Mouse (Mus musculus) cerebellum, adult 2 months (tissue): ENCODE data around the gene Hpdl. TPM values are rescaled to one million over a fixed set of nuclear protein-coding genes. Genes with fewer than 3 reads are reported as not detected.

ENCODE experiments used
- DNase-seq, 2 experiments: peaks; one replicate each; pipeline ENCODE4 v3.0.0; 2021
- H3K27ac ChIP-seq: fragments of 200-500 bp; 2 replicates; pipeline ENCODE4 v1.5.1; 2012; ENCODE audit warnings: low read length, control low read depth, inconsistent platforms; ENCODE audit not compliant: insufficient read depth
- H3K27me3 ChIP-seq: fragments of 200-500 bp; 2 replicates; pipeline ENCODE4 v1.6.1; 2012; ENCODE audit warnings: inconsistent platforms, mild to moderate bottlenecking, low read length, moderate library complexity; ENCODE audit not compliant: control insufficient read depth, insufficient read depth
- H3K4me1 ChIP-seq: fragments of 200-500 bp; 2 replicates; pipeline ENCODE4 v1.6.1; 2011; ENCODE audit warnings: low read length; ENCODE audit not compliant: control insufficient read depth, insufficient read depth
- H3K4me3 ChIP-seq: fragments of 200-500 bp; replicated peaks from 2 replicates; pipeline ENCODE3; 2011; ENCODE audit warnings: mild to moderate bottlenecking, low read depth, low read length, control low read depth; ENCODE audit not compliant: insufficient read depth
- CTCF ChIP-seq: fragments of 200-500 bp; IDR thresholded peaks from 2 replicates; pipeline ENCODE4 v1.5.1; 2011; ENCODE audit warnings: low read depth, mild to moderate bottlenecking, control low read depth, low read length, moderate library complexity, borderline replicate concordance; ENCODE audit not compliant: insufficient read depth
- POLR2A ChIP-seq: fragments of 200-500 bp; IDR thresholded peaks from 2 replicates; pipeline ENCODE4 v1.6.1; 2011; ENCODE audit warnings: low read length, control low read depth, borderline replicate concordance; ENCODE audit not compliant: insufficient read depth
- WGBS: fragments of 180-500 bp; shearing (Covaris S2); methylation state at CpG from one replicate; pipeline ENCODE4 v1.1.7; 2018; 5-methylcytosine and 5-hydroxymethylcytosine counted together
- polyA plus RNA-seq: library from polyadenylated mRNA; depleted of rRNA; stranded (reverse); fragments of >200 nt; gene quantifications from 2 replicates; pipeline ENCODE4 v1.2.3, GENCODE M21; 2012; rRNA removed

The Hpdl gene
- polyA plus RNA-seq, result 1.7 and 2.1 TPM in 2 replicates

GRCm38 (mm10) chr4:116821694-116822016 is at the start of gene Hpdl:
Hpdl (minus strand) TSS chr4:116821707.
- 13% methylated on average over 9 of the region's 9 CpGs for WGBS
- TF ChIP-seq POLR2A (no peak), CTCF (no peak)
- H3K27ac ChIP-seq, result no peak within 1 kb of the TSS

GRCm38 (mm10) chr4:116869898-116870297 is 48.4 kb upstream of the Hpdl start:
- no peak for TF ChIP-seq CTCF
- TF ChIP-seq POLR2A, result no peak
- no peaks in the 10 kb centered on the region for H3K27me3 ChIP-seq

More at GRCm38 (mm10) chr4:116821694-116822016, at the start of gene Hpdl:
- no peak for DNase-seq
- Histone ChIP-seq H3K4me3 (peak within 1 kb of the TSS; percentile 71), H3K4me1 (peaks cover 21% of the 10 kb centered on the region), H3K27me3 (no peaks in the 10 kb centered on the region)

GRCm38 (mm10) chr4:116862023-116862422 is 40.5 kb upstream of the Hpdl start:
- Histone ChIP-seq H3K4me1 (no peaks in the 10 kb centered on the region), H3K27me3 (no peaks in the 10 kb centered on the region), H3K4me3 (no peak overlapping the region), H3K27ac (no peak overlapping the region)
- 78% methylated on average over 8 of the region's 8 CpGs for WGBS
- TF ChIP-seq POLR2A (no peak), CTCF (no peak)
- no peak for DNase-seq

More at GRCm38 (mm10) chr4:116869898-116870297, 48.4 kb upstream of the Hpdl start:
- Histone ChIP-seq H3K4me3 (no peak overlapping the region), H3K4me1 (no peaks in the 10 kb centered on the region), H3K27ac (no peak overlapping the region)
- DNase-seq, result no peak
- 75% methylated on average over 3 of the region's 3 CpGs for WGBS

GRCm38 (mm10) chr4:116859711-116860110 is 38.2 kb upstream of the Hpdl start:
- no peak overlapping the region for H3K4me3 ChIP-seq
- no peaks in the 10 kb centered on the region for H3K4me1 ChIP-seq
- no peak overlapping the region for H3K27ac ChIP-seq
- DNase-seq, result no peak
- no peaks in the 10 kb centered on the region for H3K27me3 ChIP-seq
- TF ChIP-seq POLR2A (no peak), CTCF (no peak)
- 67% methylated on average over 5 of the region's 5 CpGs for WGBS

- Histone ChIP-seq H3K27me3 (no peaks in the 10 kb centered on the region), H3K4me1 (no peaks in the 10 kb centered on the region), H3K27ac (no peak overlapping the region), H3K4me3 (no peak overlapping the region)
- TF ChIP-seq CTCF (no peak), POLR2A (no peak)
- 47% methylated on average over 10 of the region's 10 CpGs for WGBS
- no peak for DNase-seq
These were observed 35.7 kb upstream of the Hpdl start for GRCm38 (mm10) chr4:116857203-116857602.

- TF ChIP-seq CTCF (no peak), POLR2A (no peak)
- H3K27me3 ChIP-seq, result no peaks in the 10 kb centered on the region
- H3K4me3 ChIP-seq, result no peak overlapping the region
- no peak overlapping the region for H3K27ac ChIP-seq
- DNase-seq, result no peak
- no peaks in the 10 kb centered on the region for H3K4me1 ChIP-seq
- WGBS, result 31% methylated on average over 2 of the region's 2 CpGs
These were observed 32.8 kb upstream of the Hpdl start for GRCm38 (mm10) chr4:116854286-116854685.

- Histone ChIP-seq H3K27ac (no peak overlapping the region), H3K4me3 (no peak overlapping the region), H3K27me3 (no peaks in the 10 kb centered on the region), H3K4me1 (no peaks in the 10 kb centered on the region)
- WGBS, result 45% methylated on average over 3 of the region's 3 CpGs
- no peak for TF ChIP-seq POLR2A
- DNase-seq, result no peak
These were observed 28.4 kb upstream of the Hpdl start for GRCm38 (mm10) chr4:116849901-116850300.

GRCm38 (mm10) chr4:116844324-116844723 is 22.8 kb upstream of the Hpdl start:
- no peak for DNase-seq
- TF ChIP-seq CTCF (no peak), POLR2A (no peak)
- H3K4me3 ChIP-seq, result no peak overlapping the region
- no peak overlapping the region for H3K27ac ChIP-seq
- no peaks in the 10 kb centered on the region for H3K4me1 ChIP-seq
- no peaks in the 10 kb centered on the region; the same call in 1 of the 2 replicates for H3K27me3 ChIP-seq
- 95% methylated on average over 3 of the region's 3 CpGs for WGBS
